Mouse (Mus musculus) neural tube, embryonic 11.5 days (tissue): ENCODE results near the gene Pard6a. TPM values are rescaled to one million over a fixed set of nuclear protein-coding genes. Genes with fewer than 3 reads are reported as not detected.

ENCODE experiments used
- ATAC-seq: fragments of 200-750 bp; cut with Nextera tagmentation; 2 replicates; pipeline ENCODE4 v1.8.0; 2017; ENCODE audit warnings: moderate number of reproducible peaks, mild to moderate bottlenecking, moderate TSS enrichment, moderate library complexity; ENCODE audit not compliant: insufficient read depth, low FRiP score, low TSS enrichment
- DNase-seq: peaks from one replicate; pipeline ENCODE4 v3.0.0-alpha.2; 2015; ENCODE audit warnings: low spot score
- H3K27ac ChIP-seq: fragments of 300-500 bp; sonication (generic); 2 replicates; pipeline ENCODE4 v1.5.1; 2014; ENCODE audit warnings: low read depth, mild to moderate bottlenecking, low read length
- H3K27me3 ChIP-seq: fragments of 300-500 bp; sonication (generic); 2 replicates; pipeline ENCODE4 v1.6.1; 2014; ENCODE audit warnings: mild to moderate bottlenecking, low read length, mixed read lengths; ENCODE audit not compliant: control insufficient read depth, insufficient read depth
- H3K36me3 ChIP-seq: fragments of 300-500 bp; sonication (generic); 2 replicates; pipeline ENCODE4 v1.6.1; 2014; ENCODE audit warnings: mild to moderate bottlenecking, low read length, moderate library complexity, mixed read lengths; ENCODE audit not compliant: control insufficient read depth, insufficient read depth
- H3K4me1 ChIP-seq: fragments of 300-500 bp; sonication (generic); 2 replicates; pipeline ENCODE4 v1.6.1; 2014; ENCODE audit warnings: low read length, mixed read lengths; ENCODE audit not compliant: control insufficient read depth, insufficient read depth
- H3K4me2 ChIP-seq: fragments of 300-500 bp; sonication (generic); 2 replicates; pipeline ENCODE4 v1.6.1; 2014; ENCODE audit warnings: low read depth, mild to moderate bottlenecking, moderate library complexity
- H3K4me3 ChIP-seq: fragments of 300-500 bp; sonication (generic); 2 replicates; pipeline ENCODE4 v1.5.1; 2014; ENCODE audit warnings: low read depth, low read length
- H3K9ac ChIP-seq: fragments of 300-500 bp; sonication (generic); 2 replicates; pipeline ENCODE4 v1.6.1; 2014; ENCODE audit warnings: mild to moderate bottlenecking, low read length
- H3K9me3 ChIP-seq: fragments of 300-500 bp; sonication (generic); 2 replicates; pipeline ENCODE4 v1.6.1; 2016; ENCODE audit warnings: low read length; ENCODE audit not compliant: control insufficient read depth
- WGBS: fragments of 180-500 bp; shearing (Covaris S2); extraction: QIAGEN DNeasy Blood & Tissue Kit; methylation state at CpG from one replicate; pipeline ENCODE4 v1.1.7; 2014; 5-methylcytosine and 5-hydroxymethylcytosine counted together
- polyA plus RNA-seq: library from polyadenylated mRNA; unstranded; fragments of >200 nt; fragmentation: Nextera tagmentation; extraction: Ambion mirVana; gene quantifications from 2 replicates; pipeline ENCODE4 v1.2.1, GENCODE M21; 2014

Pard6a gene
- polyA plus RNA-seq = 23.1 and 24.1 TPM in 2 replicates

DNA sequence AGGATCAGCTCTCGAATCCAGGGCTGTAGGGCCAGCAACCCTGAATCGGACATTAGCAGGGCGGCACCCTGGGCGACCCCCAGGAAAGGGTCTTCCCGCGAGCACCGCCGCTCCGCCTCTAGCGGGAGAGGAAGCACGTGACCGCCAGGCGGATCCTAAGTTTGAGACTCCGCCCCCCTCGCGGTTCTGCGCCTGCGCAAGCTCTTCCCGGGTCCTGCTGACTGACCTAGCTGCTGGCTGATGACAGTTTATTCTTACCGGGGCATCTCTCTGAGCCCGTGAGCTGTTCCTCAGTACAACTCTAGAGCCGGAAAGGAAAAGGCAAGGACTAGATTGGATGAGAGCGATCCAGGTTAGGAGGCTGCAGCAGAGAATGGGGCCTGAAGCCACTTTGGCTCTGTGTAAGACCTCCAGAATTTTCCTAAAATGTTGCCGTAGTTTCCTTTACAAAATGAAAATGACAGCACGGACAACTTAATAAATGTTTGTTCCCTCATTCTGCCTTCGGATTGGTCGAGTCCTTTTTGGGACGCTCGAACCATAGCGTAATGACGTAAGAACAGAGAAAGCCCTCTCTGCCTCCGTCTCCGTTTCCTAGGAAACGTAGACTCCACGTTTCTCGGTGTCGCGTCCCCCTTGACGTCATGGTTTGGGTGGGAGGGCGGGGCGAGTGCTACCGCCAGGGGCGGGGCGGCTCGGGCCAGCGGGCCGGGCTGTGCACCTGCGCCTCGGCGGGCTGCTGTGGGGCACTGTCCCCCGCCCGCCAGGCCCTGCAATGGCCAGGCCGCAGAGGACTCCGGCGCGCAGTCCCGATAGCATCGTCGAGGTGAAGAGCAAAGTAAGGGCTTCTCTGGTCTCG is at the start of gene Pard6a, which contains the start of gene Acd:
Gene Pard6a (plus strand): TSS at position 183 of the 859 bp plus-strand sequence.
Gene Acd (minus strand): TSS at position 137 of the 859 bp plus-strand sequence.
- Histone ChIP-seq H3K27ac (peak within 1 kb of the TSS; percentile 82), H3K4me3 (peak within 1 kb of the TSS; percentile 56), H3K9ac (peak within 1 kb of the TSS; percentile 62), H3K4me1 (peaks cover 13% of the 10 kb centered on the region), H3K9me3 (no peaks in the 10 kb centered on the region), H3K4me2 (peak within 1 kb of the TSS; percentile 90), H3K27me3 (no peaks in the 10 kb centered on the region), H3K36me3 (peaks cover 16% of the 10 kb centered on the region)
- ATAC-seq (peak; percentile 76), DNase-seq (peak; percentile 97)
- WGBS = 0% methylated on average over 57 of the region's 60 CpGs

GRCm38 (mm10) chr8:105657641-105658040 is 43.3 kb upstream of the Pard6a start:
- Histone ChIP-seq H3K4me3 (no peak overlapping the region), H3K9ac (no peak overlapping the region), H3K36me3 (0 out of 2 replicates have a peak, but pooled peaks cover 2% of the 10 kb centered on the region), H3K9me3 (no peaks in the 10 kb centered on the region), H3K4me2 (no peak overlapping the region), H3K4me1 (no peaks in the 10 kb centered on the region), H3K27ac (no peak overlapping the region), H3K27me3 (no peaks in the 10 kb centered on the region)
- no peak for ATAC-seq
- no peak for DNase-seq

DNA sequence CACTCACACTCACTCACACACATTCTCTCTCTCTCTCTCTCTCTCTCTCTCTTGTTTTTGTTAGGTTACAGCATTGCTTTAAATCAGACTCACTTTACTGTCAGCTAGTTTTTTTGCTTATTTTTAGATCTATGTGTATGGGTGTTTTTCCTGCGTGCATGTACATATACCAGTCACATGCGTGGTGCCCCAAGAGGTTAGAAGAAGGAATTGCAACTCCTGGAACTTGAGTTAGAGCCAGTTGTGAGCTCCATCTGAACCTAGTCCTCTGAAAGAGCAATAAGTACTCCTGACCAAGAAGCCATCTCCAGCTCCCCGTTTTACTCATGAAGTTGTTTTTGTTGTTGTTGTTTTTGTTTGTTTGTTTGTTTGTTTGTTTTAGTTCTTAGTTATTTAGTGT is 39.8 kb upstream of the Pard6a start:
- no peak overlapping the region for H3K4me3 ChIP-seq
- H3K4me1 ChIP-seq = no peaks in the 10 kb centered on the region
- no peak overlapping the region for H3K27ac ChIP-seq
- H3K9ac ChIP-seq = no peak overlapping the region
- ATAC-seq (no peak), DNase-seq (no peak)
- no peak overlapping the region for H3K4me2 ChIP-seq
- no peaks in the 10 kb centered on the region for H3K27me3 ChIP-seq
- no peaks in the 10 kb centered on the region for H3K9me3 ChIP-seq
- WGBS = 80% methylated on average over 3 of the region's 3 CpGs
- peaks cover 6% of the 10 kb centered on the region for H3K36me3 ChIP-seq

- Histone ChIP-seq H3K4me3 (no peak overlapping the region), H3K27ac (no peak overlapping the region), H3K9me3 (no peaks in the 10 kb centered on the region), H3K4me1 (no peaks in the 10 kb centered on the region), H3K36me3 (peaks cover 35% of the 10 kb centered on the region), H3K27me3 (no peaks in the 10 kb centered on the region), H3K4me2 (no peak overlapping the region), H3K9ac (no peak overlapping the region)
- WGBS = 100% methylated on average over 1 of the region's 1 CpGs
- DNase-seq = no peak
- no peak for ATAC-seq
Observed at GRCm38 (mm10) chr8:105677891-105678290, 23.1 kb upstream of the Pard6a start.

DNA sequence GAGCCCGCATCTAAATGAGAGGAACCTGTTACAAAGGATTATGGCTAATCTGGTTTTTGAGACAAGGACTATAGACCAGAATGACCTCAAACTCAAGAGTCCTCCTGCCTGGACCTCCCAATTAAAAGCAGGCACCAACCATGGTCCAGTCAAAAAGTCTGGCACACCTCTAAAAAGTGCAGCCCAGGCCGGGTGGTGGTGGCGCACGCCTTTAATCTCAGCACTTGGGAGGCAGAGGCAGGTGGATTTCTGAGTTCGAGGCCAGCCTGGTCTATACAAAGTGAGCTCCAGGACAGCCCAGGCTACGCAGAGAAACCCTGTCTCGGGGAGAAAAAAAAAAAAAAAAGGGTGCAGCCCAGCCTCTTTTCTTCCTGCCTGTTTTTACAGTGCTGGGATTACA is 15.6 kb upstream of the Pard6a start:
- ATAC-seq = no peak
- H3K36me3 ChIP-seq = peaks cover 7% of the 10 kb centered on the region
- H3K4me2 ChIP-seq = no peak overlapping the region
- no peak overlapping the region for H3K9ac ChIP-seq
- no peak overlapping the region for H3K4me3 ChIP-seq
- DNase-seq = no peak
- whole genome bisulfite sequencing = 83% methylated on average over 7 of the region's 7 CpGs
- no peaks in the 10 kb centered on the region for H3K27me3 ChIP-seq
- H3K27ac ChIP-seq = no peak overlapping the region
- no peaks in the 10 kb centered on the region for H3K9me3 ChIP-seq
- H3K4me1 ChIP-seq = no peaks in the 10 kb centered on the region

- Histone ChIP-seq H3K4me3 (no peak within 1 kb of the TSS), H3K27me3 (no peaks in the 10 kb centered on the region), H3K9me3 (no peaks in the 10 kb centered on the region), H3K27ac (no peak within 1 kb of the TSS), H3K4me1 (no peaks in the 10 kb centered on the region), H3K9ac (no peak within 1 kb of the TSS), H3K36me3 (peaks cover 3% of the 10 kb centered on the region), H3K4me2 (no peak within 1 kb of the TSS)
- peak; percentile 56 for DNase-seq
- 13% methylated on average over 26 of the region's 26 CpGs for WGBS
- ATAC-seq = peak; percentile 35; the same call in 1 of the 2 replicates
Observed at GRCm38 (mm10) chr8:105685796-105686308, 15.1 kb upstream of the Pard6a start, which contains the start of gene Carmil2. Gene Carmil2, plus strand, starts transcription at chr8:105686274.

DNA sequence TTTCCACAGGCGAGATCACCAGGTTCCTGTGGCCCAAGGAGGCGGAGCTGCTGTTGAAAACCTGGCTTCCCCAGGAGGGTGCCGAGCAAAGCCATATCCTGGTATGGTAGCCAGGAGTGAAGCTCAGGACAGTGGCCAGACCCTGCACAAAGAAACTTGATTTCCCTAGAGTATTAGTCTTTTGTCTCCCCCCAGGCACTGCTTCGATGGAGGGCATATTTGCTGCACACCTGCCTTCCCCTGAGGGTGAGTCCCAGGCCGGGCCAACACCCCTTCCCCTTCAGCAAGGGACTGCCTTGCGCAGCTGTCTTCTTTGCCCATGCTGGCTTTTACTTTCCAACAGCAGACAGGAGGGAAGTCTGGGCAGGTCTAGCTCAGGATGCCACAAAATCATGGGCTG is 14.4 kb upstream of the Pard6a start:
- H3K36me3 ChIP-seq = no peaks in the 10 kb centered on the region; the same call in 1 of the 2 replicates
- H3K9ac ChIP-seq = no peak overlapping the region
- no peaks in the 10 kb centered on the region for H3K27me3 ChIP-seq
- no peak overlapping the region for H3K27ac ChIP-seq
- DNase-seq = no peak
- H3K4me2 ChIP-seq = no peak overlapping the region
- ATAC-seq = no peak
- WGBS = 69% methylated on average over 6 of the region's 6 CpGs
- no peaks in the 10 kb centered on the region for H3K9me3 ChIP-seq
- H3K4me1 ChIP-seq = no peaks in the 10 kb centered on the region
- no peak overlapping the region for H3K4me3 ChIP-seq

- no peaks in the 10 kb centered on the region; the same call in 1 of the 2 replicates for H3K36me3 ChIP-seq
- no peak overlapping the region for H3K9ac ChIP-seq
- H3K27ac ChIP-seq = no peak overlapping the region
- no peaks in the 10 kb centered on the region for H3K9me3 ChIP-seq
- no peaks in the 10 kb centered on the region for H3K4me1 ChIP-seq
- no peak for ATAC-seq
- no peak overlapping the region for H3K4me2 ChIP-seq
- no peak for DNase-seq
- H3K4me3 ChIP-seq = no peak overlapping the region
- 72% methylated on average over 8 of the region's 8 CpGs for WGBS
- no peaks in the 10 kb centered on the region for H3K27me3 ChIP-seq
Observed at GRCm38 (mm10) chr8:105687512-105687911, 13.4 kb upstream of the Pard6a start.
